Mouse (Mus musculus) mouse embryonic stem cell (cell line): ENCODE measurements around the gene Igdcc3.

Experiments
- in situ Hi-C, 2 experiments: fragments of 300-500 bp; cut with MboI; formaldehyde crosslinking; loops; 1 replicate in 1 of 2; 3 replicates in 1 of 2; pipeline ENCODE4 v1.14.3; 2019 to 2020; ENCODE audit warnings: low sequenced_read_pairs in 2 of 2, low pct_unique_long_range_greater_than_20kb in 1 of 2, mixed read lengths in 1 of 2; ENCODE audit not compliant: unreplicated experiment in 1 of 2

The Igdcc3 gene

DNA sequence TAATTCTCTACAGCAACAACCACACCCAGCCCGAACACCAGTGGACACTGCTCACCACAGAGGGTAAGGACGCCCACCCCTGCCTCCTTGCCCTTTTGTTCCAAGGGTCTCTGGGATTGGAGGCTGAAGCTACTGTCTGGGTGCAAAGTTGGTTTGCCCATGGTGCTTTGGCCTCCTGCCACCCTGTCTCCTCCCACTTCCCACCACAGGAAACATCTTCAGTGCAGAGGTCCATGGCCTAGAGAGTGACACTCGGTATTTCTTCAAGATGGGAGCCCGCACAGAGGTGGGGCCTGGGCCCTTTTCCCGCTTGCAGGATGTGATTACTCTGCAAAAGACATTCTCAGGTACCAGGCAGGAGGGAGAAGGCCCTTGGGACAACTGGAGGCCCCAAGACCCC, 9.3 kb upstream of the Igdcc3 start:
- in situ Hi-C loops = no loop called here

DNA sequence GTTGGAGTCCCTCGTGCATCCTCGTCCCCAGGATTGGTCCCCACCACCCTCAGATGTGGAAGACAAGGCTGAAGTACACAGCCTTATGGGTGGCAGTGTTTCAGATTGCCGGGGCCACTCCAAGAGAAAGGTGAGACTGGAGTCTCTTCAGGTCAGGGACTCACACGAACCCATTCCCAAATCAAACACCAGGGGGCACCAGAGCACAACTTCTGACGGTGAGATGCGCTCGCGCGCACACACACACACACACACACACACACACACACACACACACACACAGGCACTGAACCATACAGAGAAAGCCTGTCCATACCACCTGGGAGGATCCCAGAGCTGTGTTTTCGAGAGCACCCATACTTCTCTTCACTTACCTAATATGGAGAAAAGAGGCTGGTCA, 7.2 kb upstream of the Igdcc3 start:
- in situ Hi-C loops = no loop called here

DNA sequence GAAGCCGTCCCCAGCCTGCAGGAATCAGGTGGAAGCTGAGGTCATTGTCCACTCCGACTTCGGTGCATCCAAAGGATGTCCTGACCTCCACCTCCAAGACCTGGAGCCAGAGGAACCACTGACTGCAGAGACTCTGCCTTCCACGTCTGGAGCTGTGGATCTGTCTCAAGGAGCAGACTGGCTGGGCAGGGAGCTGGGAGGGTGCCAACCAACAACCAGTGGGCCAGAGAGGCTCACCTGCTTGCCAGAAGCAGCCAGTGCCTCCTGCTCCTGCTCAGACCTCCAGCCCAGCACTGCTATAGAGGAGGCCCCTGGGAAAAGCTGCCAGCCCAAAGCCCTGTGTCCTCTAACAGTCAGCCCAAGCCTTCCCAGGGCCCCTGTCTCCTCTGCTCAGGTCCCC, 5.9 kb upstream of the Igdcc3 start:
- in situ Hi-C loops = no loop called here

DNA sequence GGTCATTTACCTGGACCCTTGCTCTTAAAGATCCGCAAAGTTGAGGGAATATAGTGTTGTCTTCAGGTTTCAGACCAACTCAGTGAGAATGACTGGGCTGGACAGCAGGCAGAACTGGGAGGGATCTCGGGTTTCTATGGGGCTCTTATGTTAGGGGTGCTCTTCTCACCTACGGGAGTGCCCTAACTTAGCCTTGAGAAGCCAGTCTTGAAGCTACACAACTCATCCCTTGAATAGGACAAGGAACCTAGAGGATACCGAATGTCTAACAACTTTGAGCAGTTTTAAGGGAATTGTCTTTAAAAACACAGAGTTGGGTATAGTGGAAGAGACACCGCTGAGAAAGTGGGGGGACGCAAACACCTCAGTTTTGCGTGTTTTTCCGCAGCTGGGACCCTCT, 498 bp upstream of the Igdcc3 start:
- in situ Hi-C loops = loop anchor here in 1 of 2 experiments (5.0 kb wide), 1 partner anchor 37 kb away; no protein-coding TSS in a partner anchor

DNA sequence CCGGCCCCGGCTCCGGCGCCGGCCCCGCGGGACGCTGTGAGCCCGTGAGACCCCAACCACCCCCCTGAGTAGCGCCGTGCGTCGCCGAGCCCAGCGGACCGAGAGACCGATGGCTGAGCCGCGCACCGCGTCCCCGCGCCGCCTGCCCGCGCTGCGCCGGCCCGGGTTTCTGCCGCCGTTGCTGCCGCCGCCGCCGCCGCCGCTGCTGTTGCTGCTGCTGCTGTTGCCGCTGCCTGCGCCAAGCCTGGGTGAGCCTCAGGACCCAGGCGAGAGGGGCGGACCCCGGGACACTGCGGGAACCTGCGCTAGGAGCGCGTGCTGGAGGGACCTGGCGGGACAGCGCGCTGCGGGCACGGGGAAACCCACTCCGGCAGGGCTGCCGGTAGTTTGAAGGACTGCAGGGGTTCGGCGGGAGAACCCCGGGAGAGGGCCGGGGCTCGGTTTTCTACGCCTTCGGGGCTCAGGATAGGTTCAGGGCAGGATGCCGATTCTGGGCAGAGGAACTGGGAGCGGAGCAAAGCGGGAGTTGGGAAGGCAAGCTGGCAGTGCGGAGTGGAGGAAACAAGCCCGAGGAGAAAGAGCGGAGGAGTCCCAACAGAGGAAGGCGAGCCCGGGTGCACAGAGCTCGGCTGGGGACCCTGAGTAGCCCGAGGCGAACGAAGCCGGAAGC, 452 bp downstream of the Igdcc3 start:
- in situ Hi-C loops = loop anchor here in 1 of 2 experiments (5.0 kb wide), 1 partner anchor 36 kb away; no protein-coding TSS in a partner anchor

DNA sequence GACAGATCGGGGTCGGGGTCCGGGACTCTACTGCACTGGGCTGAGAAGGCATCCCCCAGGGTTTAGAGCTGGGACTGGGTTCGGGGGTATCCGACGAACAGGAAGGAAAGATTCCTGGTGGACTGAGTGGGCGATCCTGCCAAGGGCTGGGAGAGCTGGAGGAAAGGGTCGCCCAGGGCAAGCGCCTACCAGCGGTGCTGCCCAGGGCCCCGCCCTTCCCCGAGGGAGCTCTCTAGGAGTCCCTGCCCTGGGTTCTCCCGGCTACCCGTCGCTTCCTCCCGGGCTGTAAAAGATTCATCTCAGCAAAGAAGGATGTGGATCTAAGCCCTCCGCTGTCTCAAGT, 958 bp downstream of the Igdcc3 start:
- in situ Hi-C loops = loop anchor here in 1 of 2 experiments (5.0 kb wide), 1 partner anchor 35 kb away; no protein-coding TSS in a partner anchor

DNA sequence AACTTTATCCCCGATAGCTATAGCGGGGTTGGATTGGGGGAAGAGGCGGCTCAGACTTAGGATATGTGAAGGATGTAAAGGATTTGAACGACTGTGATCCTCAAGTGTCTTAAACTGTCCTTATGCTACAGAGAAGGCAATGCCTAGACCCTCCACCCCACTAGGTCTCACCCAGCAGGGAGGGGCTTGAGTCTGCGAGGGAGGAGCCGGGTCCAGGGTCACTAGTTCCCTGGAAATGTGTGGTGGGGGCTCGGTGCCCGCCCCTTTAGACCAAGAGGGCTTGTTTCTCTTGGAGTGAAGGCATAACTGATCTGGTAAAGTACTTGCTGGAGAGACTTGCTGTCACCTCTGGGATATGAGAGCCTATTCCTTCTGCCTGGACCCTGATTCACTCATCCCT, 1.4 kb downstream of the Igdcc3 start:
- in situ Hi-C loops = loop anchor here in 1 of 2 experiments (5.0 kb wide), 1 partner anchor 35 kb away; no protein-coding TSS in a partner anchor

DNA sequence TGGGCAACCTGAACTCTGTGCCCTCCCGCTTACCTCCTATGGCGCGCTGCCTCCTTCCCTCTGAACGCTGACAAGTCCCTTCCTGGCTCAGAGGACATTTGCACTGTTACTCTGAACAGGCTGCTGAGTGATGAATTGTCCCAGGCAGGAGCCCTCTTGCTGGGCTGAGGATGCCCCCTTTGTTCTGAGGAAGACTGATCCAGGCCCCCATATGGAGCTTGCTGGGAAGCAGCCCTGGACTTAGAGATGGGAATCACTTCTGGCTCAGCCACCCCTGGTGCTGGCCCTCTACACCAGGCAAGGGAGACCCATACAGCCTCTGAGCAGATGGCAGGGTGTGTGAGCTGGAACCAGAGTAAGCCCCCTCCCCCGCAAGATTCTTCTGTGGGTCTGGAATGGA, 5.0 kb downstream of the Igdcc3 start:
- in situ Hi-C loops = no loop called here

DNA sequence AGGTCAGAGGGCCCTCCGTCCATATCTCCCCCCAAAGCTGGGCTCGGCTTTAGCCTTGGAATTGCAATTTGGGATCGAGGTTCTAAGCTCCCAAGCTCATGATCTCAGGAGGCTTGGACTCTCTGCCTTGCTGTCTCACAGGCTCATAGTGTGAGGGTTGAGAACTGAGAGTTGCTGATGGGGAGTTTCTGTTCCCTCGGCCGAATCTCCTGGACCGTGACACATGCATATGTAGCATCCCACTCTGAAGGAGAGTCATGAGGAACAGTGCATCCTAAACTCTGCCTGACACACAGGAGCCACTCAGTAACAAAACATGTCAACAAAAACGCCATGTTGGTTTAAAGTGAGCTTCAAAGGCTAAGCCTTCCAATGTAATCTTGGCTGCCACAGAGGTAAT, 7.5 kb downstream of the Igdcc3 start:
- in situ Hi-C loops = no loop called here

DNA sequence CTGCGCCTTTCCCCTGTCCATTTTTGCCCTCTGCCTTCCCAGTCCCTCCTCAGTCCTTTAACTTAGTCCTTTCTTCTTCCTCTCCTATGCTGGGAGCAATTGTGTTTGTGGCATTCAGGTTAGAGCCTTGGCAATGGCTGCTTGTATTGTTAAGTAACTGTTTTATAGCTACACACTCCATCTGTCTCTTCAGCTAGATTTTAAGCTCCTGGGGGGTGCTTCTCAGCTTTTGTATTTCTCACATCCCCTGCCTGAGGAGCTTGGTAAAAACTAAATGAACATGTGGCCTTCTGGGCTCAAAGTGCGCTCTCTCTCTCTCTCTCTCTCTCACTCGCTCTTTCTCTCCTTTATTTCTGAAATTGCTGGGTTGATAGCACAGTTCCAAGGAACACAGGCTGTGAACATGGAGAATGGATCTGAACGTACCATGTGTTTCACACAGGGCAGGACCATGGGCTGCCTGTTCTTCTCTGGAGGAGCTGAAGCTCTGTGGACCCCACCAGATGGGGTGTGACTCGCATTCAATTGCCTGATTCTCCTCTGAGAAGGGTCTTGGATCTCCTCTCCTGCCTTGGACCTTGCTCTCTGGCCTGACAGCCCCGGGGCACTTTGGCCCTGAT, 11.8 kb downstream of the Igdcc3 start:
- in situ Hi-C loops = no loop called here

DNA sequence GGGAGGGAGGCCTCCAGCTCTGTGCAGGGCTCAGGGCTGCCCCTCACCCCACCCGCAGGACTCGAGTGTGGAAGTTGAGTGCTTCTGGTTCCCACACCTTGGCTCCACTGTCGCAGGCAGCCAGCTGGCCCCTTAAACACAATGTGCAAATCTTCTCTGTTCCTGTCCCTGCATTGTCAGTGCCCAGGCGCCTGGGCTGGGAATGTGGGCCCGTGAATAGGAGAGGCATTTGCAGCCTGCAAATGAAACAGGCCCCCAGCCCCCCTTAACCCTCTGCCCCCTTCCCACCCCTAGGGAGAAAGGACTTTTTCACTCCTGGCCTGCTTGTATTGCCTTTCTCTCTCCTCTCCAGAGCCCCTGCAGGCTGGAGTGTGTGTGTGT, 12.3 kb downstream of the Igdcc3 start:
- in situ Hi-C loops = no loop called here

DNA sequence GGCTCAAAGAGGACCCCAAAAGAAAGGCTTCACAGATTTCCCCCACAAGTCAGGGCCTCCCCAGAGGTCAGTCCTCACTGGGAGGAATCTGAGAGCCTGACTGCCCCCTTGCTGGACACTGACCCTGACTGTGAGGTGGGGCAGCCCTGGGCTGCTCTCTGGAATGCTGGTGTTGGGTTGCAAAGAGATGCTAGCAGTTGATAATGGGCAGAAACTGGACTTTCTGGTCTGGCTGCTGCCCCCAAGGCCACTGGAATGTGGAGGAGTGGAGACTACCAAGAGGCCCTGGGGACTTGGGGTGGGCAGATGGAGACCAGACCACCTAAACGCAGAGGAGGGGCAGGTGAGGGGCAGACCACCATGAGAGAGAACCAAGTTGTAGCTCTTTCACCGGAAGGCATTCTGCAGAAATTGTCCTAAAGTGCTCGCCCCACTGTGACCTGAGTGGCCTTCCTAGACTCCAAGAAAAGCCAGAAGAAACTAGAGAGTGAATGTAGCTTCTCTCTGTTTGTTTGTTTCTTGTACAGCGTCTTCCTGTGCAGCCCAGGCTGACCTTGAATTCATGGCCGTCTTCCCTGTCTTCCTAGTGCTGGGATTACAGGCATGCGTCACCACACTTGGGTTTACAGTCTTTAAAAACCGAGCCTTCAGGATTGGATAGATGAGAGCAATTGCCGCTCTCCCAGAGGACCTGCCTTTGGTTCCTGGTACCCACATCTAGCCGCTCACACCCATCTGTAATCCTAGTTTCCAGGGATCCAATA, 13.9 kb downstream of the Igdcc3 start:
- in situ Hi-C loops = no loop called here

DNA sequence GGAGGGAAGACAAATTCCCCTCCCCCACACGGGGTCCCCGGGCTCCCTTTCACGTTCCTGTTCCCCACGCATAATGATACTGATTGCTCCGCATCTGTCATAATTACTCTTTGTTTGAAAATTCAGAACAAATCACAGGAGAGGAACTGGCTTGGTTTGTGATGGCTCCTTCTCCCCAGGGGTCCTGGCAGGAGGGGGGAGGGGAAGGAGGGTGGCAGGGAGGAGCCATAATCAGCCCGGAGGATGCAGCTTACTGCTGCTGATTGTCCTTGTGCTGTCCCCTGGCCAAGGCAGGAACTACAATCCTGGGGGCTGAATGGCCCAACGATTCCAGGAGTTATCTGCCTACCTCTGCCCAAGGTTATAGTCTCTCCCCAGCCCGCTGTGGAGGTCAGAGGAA, 15.6 kb downstream of the Igdcc3 start:
- in situ Hi-C loops = no loop called here

DNA sequence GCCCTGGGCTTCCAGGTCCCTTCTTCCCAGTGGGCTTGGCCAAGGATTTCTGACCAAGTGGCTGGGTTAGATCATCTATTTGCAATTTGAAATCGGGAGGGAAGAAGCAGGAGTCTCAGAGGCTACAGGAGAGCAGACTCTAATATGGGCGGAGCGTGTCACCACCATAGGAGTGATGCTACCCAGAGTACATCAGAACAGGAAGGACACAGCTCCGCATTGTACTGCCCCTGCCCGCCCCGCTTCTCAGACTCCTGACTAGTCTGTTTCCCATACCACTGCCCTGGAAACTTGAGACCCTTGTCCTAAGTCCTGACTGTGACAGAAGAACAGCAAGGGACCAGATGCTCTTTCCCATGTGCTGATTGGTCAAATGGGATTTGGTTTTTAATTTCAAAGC, 16.6 kb downstream of the Igdcc3 start:
- in situ Hi-C loops = no loop called here

DNA sequence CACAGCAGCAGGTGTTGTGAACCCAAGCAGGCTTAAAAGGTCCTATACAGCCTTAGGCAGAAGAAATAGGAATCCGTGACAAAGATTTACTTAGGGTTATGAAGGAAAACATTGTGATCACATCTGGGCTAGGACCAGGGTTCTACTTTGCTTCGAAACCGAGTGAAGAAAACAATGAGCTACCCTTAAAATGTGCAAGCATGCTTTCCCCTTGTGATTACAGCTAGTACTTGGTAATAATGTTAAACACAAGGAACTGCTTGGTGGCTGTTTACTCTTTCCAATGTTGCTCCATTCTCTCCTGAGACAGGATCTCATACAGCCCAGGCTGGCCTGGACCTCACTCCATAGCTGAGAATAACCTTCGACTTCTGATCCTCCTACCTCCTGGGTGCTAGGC, 20.2 kb downstream of the Igdcc3 start:
- in situ Hi-C loops = loop anchor here in 1 of 2 experiments (5.0 kb wide), 1 partner anchor 34 kb away; no protein-coding TSS in a partner anchor

DNA sequence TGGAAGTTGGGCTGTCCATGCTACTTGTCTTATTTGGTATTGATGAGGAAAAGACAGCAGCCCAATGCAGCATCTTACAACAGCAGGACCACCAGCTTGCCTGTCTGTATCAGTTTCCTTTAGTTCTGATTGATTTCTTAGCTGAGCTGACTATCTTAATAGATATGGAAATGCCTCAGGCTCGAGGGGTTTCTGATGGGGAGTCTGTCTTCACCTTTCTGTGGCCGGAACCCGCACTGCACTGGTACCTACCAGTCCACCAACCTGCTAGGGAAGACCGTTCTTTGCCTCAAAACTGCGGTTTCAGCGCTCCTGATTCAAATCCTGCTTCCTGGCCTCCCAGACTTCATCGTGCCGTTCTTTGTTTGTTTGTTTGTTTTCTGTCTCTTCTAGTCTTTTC, 20.9 kb downstream of the Igdcc3 start:
- in situ Hi-C loops = loop anchor here in 1 of 2 experiments (5.0 kb wide), 1 partner anchor 35 kb away; no protein-coding TSS in a partner anchor

DNA sequence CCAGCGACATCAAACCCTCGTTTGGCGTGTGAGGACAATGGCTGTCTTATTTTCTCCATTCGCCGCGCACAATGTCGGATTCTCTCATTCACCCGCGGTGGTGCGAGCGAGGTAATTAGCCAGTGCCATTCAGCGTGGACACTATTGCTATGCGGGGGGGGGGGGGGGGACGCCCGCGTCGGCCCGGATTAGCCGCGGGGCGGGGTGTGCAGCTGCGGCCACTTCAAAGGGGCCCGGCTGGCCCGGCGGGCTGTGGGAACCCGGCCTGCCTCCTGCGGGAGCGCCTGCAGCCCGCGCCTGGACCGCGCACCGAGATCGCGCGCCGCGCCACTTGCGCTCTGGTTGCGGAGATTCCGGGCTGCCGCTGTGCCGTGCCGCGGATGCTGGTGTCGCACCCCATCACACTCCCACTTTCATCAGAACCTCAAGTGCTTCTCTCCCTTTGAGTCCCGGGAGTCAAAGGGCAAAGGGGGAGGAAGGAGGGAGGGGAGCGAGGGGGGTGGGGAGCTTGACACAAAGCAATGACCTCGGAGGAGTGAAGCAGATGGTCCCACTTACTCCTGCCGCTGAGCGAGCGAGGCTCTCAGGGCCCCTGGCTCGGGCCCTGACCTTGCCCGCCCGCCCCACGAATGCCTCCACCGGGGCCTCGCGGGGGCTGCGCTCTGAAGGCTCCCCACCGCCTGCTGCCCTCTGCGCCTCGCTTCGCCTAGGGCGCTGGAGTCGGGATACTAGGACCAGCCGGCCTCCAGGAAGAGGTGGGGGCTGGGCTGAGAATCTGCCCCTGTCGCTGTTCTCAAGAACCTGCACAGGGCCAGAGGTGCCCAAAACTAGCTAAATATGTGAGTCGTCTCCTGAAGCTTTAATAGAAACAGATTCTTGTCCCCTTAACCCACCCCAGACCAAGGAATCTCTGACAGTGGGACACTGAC, 22.0 kb downstream of the Igdcc3 start:
- in situ Hi-C loops = loop anchor here in 1 of 2 experiments (5.0 kb wide), 1 partner anchor 36 kb away; no protein-coding TSS in a partner anchor

DNA sequence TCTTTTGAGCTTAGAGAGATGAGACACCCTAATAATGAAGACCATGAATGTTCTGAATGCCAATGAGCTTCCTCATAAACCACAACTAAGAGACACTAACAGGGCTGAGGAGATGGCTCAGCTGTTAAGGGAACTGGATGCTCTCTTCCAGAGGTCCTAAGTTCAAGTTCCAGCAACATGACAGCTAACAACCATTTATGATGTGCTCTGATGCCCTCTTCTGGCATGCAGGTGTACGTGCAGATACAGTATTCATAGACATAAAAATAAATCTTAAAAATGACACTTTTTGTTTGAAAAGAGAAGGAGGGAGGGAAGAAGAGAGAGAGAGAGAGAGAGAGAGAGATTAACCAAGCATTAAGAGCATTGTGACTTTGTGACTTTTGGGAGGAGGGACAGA, 23.9 kb downstream of the Igdcc3 start:
- in situ Hi-C loops = loop anchor here in 1 of 2 experiments (5.0 kb wide), 1 partner anchor 38 kb away; no protein-coding TSS in a partner anchor
